Mouse (Mus musculus) intestine, embryonic 15.5 days (tissue): ENCODE measurements at regions not wholly inside any gene's neighbourhood (a gene's known extent, or its start where the extent isn't known, plus 50 kb on each side); places are given as distances from the start of the nearest gene placed in this dataset.

ENCODE experiments used
- ATAC-seq: fragments of 200-750 bp; cut with Nextera tagmentation; 2 replicates; pipeline ENCODE4 v1.8.0; 2017; ENCODE audit warnings: moderate TSS enrichment, moderate library complexity
- H3K27ac ChIP-seq: fragments of 300-500 bp; sonication (generic); 2 replicates; pipeline ENCODE4 v1.5.1; 2015; ENCODE audit warnings: mild to moderate bottlenecking, inconsistent platforms
- H3K27me3 ChIP-seq: fragments of 300-500 bp; sonication (generic); replicated peaks from 2 replicates; pipeline ENCODE4 v1.6.1; 2015; ENCODE audit warnings: inconsistent platforms
- H3K36me3 ChIP-seq: fragments of 300-500 bp; sonication (generic); 2 replicates; pipeline ENCODE4 v1.6.1; 2015; ENCODE audit warnings: inconsistent platforms
- H3K4me1 ChIP-seq: fragments of 300-500 bp; sonication (generic); replicated peaks from 2 replicates; pipeline ENCODE4 v1.6.1; 2015; ENCODE audit warnings: inconsistent platforms
- H3K4me2 ChIP-seq: fragments of 300-500 bp; sonication (generic); replicated peaks from 2 replicates; pipeline ENCODE4 v1.6.1; 2015; ENCODE audit warnings: mild to moderate bottlenecking, inconsistent platforms
- H3K4me3 ChIP-seq: fragments of 300-500 bp; sonication (generic); replicated peaks from 2 replicates; pipeline ENCODE4 v1.5.1; 2015; ENCODE audit warnings: inconsistent platforms
- H3K9ac ChIP-seq: fragments of 300-500 bp; sonication (generic); 2 replicates; pipeline ENCODE4 v1.6.1; 2015; ENCODE audit warnings: inconsistent platforms
- H3K9me3 ChIP-seq: fragments of 300-500 bp; sonication (generic); 2 replicates; pipeline ENCODE4 v1.6.1; 2016; ENCODE audit warnings: inconsistent platforms
- WGBS: fragments of 180-500 bp; shearing (Covaris S2); methylation state at CpG from one replicate; pipeline ENCODE4 v1.1.7; 2015; 5-methylcytosine and 5-hydroxymethylcytosine counted together
- microRNA counts: library from miRNA; unstranded; fragments of <30 nt; microRNA quantifications from one replicate; lab custom pipeline; 2016

- no peaks in the 10 kb centered on the region for H3K4me1 ChIP-seq
- H3K27ac ChIP-seq: no peak overlapping the region
- H3K27me3 ChIP-seq: no peaks in the 10 kb centered on the region
- 88% methylated on average over 3 of the region's 3 CpGs for WGBS
- H3K9ac ChIP-seq: no peak overlapping the region
- no peaks in the 10 kb centered on the region for H3K9me3 ChIP-seq
- no peaks in the 10 kb centered on the region for H3K36me3 ChIP-seq
- ATAC-seq: no peak
- H3K4me2 ChIP-seq: no peak overlapping the region
- H3K4me3 ChIP-seq: no peak overlapping the region
These were observed 153.2 kb upstream of the Cypt2 start for GRCm38 (mm10) chrX:105346420-105346819.

GRCm38 (mm10) chrX:105366284-105366683 lies 133.3 kb upstream of the Cypt2 start:
- Histone ChIP-seq H3K9ac (no peak overlapping the region), H3K4me2 (no peak overlapping the region), H3K27me3 (no peaks in the 10 kb centered on the region), H3K27ac (no peak overlapping the region), H3K9me3 (no peaks in the 10 kb centered on the region), H3K36me3 (no peaks in the 10 kb centered on the region), H3K4me3 (no peak overlapping the region), H3K4me1 (no peaks in the 10 kb centered on the region)
- whole genome bisulfite sequencing: 45% methylated on average over 2 of the region's 2 CpGs
- no peak for ATAC-seq

DNA sequence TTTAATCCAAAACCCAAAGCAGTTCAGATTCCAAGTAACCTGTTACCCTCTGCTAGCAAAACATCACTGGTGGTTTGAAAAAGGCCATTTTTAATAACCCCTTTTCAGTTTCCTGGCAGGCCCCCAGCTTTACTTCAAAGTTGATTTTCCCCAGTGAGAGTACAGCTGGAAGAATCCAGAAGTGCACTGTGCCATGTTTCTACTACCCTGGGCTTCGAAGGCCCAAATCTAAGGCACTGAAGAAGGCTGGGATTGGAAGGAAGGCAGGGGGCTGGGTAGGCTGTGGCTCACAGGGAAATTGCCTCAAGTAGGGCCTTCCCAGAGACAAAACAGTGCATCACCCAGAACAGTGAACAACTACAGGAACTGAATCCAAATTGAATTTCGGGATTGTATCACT lies 131.6 kb upstream of the Cypt2 start:
- no peaks in the 10 kb centered on the region for H3K4me1 ChIP-seq
- WGBS: 88% methylated on average over 2 of the region's 2 CpGs
- H3K4me3 ChIP-seq: no peak overlapping the region
- no peak overlapping the region for H3K9ac ChIP-seq
- H3K4me2 ChIP-seq: no peak overlapping the region
- no peak for ATAC-seq
- no peaks in the 10 kb centered on the region for H3K27me3 ChIP-seq
- H3K9me3 ChIP-seq: no peaks in the 10 kb centered on the region
- H3K36me3 ChIP-seq: no peaks in the 10 kb centered on the region
- H3K27ac ChIP-seq: no peak overlapping the region

DNA sequence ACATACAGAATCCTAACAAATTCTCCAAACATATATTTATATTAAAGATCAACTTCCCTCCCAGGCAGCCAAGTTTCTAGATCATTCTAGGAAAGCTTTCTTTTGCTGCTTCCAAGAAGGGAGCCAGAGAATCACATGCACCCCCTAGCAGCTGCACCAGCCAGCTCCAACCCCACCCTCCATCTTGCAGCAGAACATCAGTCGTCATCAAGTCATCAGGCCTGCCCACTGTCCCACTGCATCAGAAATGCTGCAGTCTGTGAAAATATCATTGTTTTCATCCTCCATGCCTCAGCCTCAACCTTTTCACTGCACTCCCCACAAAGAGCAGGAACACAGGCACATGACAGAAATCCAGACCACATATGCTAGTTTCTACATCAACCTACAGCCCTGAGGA lies 109.1 kb upstream of the Cypt2 start:
- Histone ChIP-seq H3K27ac (no peak overlapping the region), H3K4me1 (no peaks in the 10 kb centered on the region), H3K4me2 (no peak overlapping the region), H3K9ac (no peak overlapping the region), H3K9me3 (no peaks in the 10 kb centered on the region), H3K27me3 (no peaks in the 10 kb centered on the region; the same call in 1 of the 2 replicates), H3K36me3 (no peaks in the 10 kb centered on the region), H3K4me3 (no peak overlapping the region)
- ATAC-seq: no peak
- WGBS: 74% methylated on average over 1 of the region's 1 CpGs

- no peaks in the 10 kb centered on the region for H3K36me3 ChIP-seq
- no peaks in the 10 kb centered on the region for H3K9me3 ChIP-seq
- H3K4me2 ChIP-seq: no peak overlapping the region
- H3K4me1 ChIP-seq: no peaks in the 10 kb centered on the region
- no peak overlapping the region for H3K27ac ChIP-seq
- H3K4me3 ChIP-seq: no peak overlapping the region
- no peaks in the 10 kb centered on the region; the same call in 1 of the 2 replicates for H3K27me3 ChIP-seq
- ATAC-seq: no peak
- no peak overlapping the region for H3K9ac ChIP-seq
These were observed 108.5 kb upstream of the Cypt2 start for GRCm38 (mm10) chrX:105391029-105391428.

- Histone ChIP-seq H3K4me3 (no peak overlapping the region), H3K4me1 (no peaks in the 10 kb centered on the region), H3K4me2 (no peak overlapping the region), H3K27me3 (no peaks in the 10 kb centered on the region; the same call in 1 of the 2 replicates), H3K27ac (no peak overlapping the region), H3K36me3 (no peaks in the 10 kb centered on the region), H3K9me3 (no peaks in the 10 kb centered on the region), H3K9ac (no peak overlapping the region)
- peak; percentile 47; the same call in 1 of the 2 replicates for ATAC-seq
- 28% methylated on average over 8 of the region's 8 CpGs for WGBS
These were observed 107.7 kb upstream of the Cypt2 start for GRCm38 (mm10) chrX:105391680-105392462.

GRCm38 (mm10) chrX:105393259-105393658 lies 106.3 kb upstream of the Cypt2 start:
- no peak for ATAC-seq
- Histone ChIP-seq H3K9ac (no peak overlapping the region), H3K4me2 (no peak overlapping the region), H3K27me3 (no peaks in the 10 kb centered on the region; the same call in 1 of the 2 replicates), H3K27ac (no peak overlapping the region), H3K36me3 (no peaks in the 10 kb centered on the region), H3K4me1 (no peaks in the 10 kb centered on the region), H3K4me3 (no peak overlapping the region), H3K9me3 (no peaks in the 10 kb centered on the region)
- WGBS: 43% methylated on average over 11 of the region's 11 CpGs

DNA sequence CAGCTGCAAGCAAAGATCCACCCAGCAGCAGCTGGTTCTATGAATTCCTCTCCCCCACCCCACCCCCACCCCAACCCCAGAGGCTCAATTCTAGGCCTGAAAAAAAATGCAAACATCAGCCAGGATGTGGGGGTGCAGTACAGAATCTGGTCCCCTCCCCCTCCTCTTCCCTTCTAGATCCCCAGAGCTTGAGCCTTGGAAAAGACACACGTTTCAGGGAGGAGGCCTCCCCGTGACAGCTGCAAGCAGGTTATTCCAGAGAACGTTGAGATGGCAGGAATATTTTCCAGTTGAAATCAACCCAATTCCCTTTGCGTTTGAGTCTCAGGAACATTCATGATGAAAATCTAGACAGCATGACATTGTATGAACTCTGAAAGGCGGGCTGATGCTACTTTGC lies 86.2 kb upstream of the Cypt2 start:
- 65% methylated on average over 5 of the region's 5 CpGs for WGBS
- no peaks in the 10 kb centered on the region for H3K27me3 ChIP-seq
- no peak overlapping the region for H3K4me2 ChIP-seq
- no peak overlapping the region for H3K9ac ChIP-seq
- no peak for ATAC-seq
- H3K4me3 ChIP-seq: no peak overlapping the region
- H3K4me1 ChIP-seq: no peaks in the 10 kb centered on the region
- H3K9me3 ChIP-seq: no peaks in the 10 kb centered on the region
- H3K36me3 ChIP-seq: no peaks in the 10 kb centered on the region
- no peak overlapping the region for H3K27ac ChIP-seq

- WGBS: 43% methylated on average over 3 of the region's 3 CpGs
- H3K4me3 ChIP-seq: no peak overlapping the region
- H3K4me1 ChIP-seq: no peaks in the 10 kb centered on the region
- no peaks in the 10 kb centered on the region for H3K9me3 ChIP-seq
- H3K27ac ChIP-seq: no peak overlapping the region
- no peak overlapping the region for H3K4me2 ChIP-seq
- no peak overlapping the region for H3K9ac ChIP-seq
- 0 out of 2 replicates have a peak, but pooled peaks have one; percentile 49 for ATAC-seq
- H3K36me3 ChIP-seq: no peaks in the 10 kb centered on the region
- no peaks in the 10 kb centered on the region for H3K27me3 ChIP-seq
These were observed 78.6 kb upstream of the Cypt2 start for GRCm38 (mm10) chrX:105420976-105421375.

MicroRNAs encoded in the stretch of these regions (microRNA counts, 519-probe panel; counts per million panel counts)
- 97.1 counts per million, percentile 29 among the panel's probes with 10 or more counts for microRNA mmu-miR-325 (lab: Ali Mortazavi, UCI)
